Mouse (Mus musculus) gastrocnemius, adult 18-20 months (tissue): Measurements from ENCODE around the gene 1700007K13Rik. TPM values are rescaled to one million over a fixed set of nuclear protein-coding genes. Genes with fewer than 3 reads are reported as not detected.

ENCODE experiments used
- DNase-seq: peaks from one replicate; pipeline ENCODE4 v3.0.0; 2021; ENCODE audit warnings: low spot score
- total RNA-seq, 2 experiments: library from RNA; stranded (reverse); gene quantifications; 2 replicates each; pipeline ENCODE4 v1.2.3; 2021

1700007K13Rik gene
- total RNA-seq, 2 experiments from 2014 or later: not detected

DNA sequence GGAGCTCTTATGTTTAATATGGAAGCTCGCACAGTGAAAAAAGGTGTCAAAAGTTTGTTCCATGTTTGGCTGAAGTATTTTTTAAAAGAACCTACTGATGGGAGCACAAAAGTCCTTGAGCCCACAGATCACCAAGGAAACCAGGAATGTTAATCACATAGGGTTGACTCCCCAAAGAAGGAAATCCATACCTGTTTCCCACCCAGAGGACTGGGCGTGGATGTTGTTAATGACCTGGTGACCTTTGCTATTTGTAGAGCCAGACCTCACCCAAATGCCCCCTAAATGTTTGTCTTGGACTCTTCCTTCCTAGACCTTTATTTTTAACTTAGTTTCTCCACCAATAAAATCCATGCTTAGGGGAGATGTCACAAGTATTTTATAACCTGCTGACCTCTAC, 4.5 kb upstream of the 1700007K13Rik start:
- no peak for DNase-seq

DNA sequence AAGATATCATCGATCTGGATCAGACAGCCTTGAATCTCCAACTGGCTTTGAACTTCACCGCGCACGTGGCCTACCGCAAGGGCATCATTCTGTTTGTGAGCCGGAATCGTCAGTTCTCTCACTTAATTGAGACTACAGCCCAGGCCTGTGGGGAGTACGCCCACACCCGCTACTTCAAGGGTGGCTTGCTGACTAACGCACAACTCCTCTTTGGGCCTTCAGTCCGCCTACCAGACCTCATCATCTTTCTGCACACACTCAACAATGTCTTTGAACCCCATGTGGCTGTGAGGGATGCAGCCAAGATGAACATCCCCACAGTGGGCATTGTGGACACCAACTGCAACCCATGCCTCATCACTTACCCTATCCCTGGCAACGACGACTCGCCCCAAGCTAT, 3.3 kb upstream of the 1700007K13Rik start:
- DNase-seq: no peak

DNA sequence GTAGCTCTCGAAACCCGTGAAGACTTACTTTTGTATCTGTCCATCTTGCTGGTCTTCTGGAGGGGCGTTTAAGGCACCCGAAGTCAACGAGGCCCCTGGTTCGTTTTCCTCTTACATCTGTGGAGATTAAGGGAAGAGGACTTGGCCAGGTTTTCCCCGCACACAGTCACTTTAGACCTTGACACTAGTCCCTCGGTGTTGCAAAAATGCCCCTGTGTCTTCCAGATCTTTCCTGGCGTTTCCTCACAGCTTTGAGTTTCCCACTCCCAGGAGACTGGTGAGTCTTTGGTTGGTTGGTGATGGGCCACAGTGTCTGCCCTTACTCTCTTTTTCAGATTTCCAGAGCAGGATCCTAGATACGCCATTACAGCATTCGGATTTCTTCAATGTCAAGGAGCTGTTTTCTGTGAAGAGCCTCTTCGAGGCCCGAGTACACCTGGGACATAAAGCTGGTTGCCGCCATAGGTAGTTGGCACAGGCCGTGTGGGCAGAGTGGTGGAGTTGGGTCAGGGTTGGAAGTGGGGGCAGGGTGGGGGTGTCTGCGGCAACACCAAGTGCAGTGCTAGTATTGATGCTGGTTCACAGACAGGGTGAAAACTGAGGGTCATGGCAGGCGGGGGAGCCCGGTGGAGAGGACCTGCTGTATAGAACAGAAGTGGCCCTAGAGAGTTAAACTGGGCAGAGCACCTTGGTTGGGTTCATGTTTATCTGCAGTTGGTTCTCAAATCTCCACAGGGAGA, 2.5 kb upstream of the 1700007K13Rik start:
- DNase-seq: no peak

DNA sequence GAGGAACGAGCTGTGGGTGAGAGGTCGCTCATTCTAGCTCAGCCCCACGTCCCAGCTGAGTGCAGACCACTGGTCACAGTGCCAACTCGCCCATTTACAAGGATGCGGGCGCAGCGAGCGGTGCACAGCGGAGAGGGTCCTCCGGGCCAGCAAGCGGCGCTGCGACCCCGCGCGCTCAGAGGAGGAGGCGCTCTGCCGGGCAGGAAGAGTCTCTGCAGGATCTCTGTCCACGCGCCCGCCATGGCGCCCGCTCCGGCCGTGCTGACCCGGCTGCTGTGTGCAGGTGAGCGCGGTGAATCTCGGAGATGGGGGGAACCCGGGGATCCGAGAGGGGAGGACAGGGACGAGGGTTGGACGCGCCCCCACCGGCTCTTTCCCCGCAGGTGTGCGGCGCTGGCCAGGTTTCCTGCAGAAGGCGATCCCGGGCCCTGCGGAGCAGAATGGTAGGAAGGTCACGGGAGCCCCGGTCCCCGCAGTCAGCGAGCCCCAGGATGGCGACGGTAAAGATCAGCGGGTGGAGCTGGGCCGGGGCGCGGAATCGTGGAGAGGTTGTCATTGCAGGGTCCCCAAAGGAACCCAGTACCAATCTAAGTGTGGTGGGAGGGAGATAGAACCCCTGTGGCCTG, 1.8 kb upstream of the 1700007K13Rik start, which contains the start of gene Mrps2:
Gene Mrps2 (plus strand): TSS at position 207 of the 626 bp plus-strand sequence.
- DNase-seq: peak; percentile 77

DNA sequence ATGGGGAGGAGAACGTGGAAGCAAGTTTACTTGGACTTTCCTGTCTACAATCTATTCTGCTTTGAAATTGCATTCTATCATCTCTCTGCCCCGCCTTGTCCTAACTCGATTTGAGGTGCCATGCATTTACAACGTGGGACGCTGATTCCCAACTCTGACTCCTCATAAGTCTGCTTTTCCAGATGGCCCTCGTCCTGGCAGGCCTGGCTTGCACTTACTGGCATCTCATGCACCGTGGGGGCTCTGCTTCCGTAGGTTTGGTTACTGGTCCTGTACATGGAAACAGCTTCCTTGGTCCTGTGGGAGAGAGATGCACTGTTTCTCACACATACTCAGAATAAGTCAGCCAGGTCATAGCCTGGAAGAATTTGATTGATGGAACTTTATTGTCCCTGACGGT, 1.2 kb downstream of the 1700007K13Rik start:
- DNase-seq: no peak

DNA sequence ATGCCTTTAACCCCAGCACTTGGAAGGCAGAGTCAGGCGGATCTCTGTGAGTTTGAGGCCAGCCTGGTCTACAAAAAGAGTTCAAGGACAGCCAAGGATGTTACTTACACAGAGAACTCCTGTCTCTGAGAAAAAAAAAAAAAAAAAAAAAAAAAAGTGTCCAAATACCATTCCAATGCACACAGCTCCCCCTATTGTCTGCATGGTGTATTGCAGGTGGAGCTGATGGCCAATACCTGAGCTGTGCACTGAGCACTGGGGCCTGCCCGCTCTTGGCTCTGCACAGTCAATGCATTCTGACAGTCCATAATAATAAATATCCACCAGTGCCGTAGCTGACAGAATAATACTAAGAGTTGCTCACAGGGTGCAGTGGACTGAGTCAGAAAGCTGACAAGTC, 2.2 kb downstream of the 1700007K13Rik start:
- DNase-seq: peak; percentile 56

DNA sequence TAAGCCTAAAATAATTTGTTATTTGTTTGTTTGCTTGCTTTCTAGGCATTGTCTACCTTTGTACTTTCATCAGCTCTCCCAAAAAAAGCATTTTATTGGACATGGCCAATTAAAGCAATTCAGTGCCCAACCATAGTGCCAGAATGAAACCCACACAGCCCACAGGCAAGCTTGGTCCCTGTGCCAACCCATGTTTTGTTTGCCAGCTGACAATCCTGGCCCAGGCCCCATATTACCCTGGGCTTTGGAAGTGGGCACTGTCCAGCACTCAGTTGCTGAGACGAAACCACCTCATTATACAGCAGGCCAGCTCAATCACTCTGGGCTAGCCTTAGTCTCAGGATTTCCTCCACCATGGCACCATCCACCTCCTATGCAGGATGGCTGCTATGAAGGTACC, 9.5 kb downstream of the 1700007K13Rik start:
- no peak for DNase-seq

DNA sequence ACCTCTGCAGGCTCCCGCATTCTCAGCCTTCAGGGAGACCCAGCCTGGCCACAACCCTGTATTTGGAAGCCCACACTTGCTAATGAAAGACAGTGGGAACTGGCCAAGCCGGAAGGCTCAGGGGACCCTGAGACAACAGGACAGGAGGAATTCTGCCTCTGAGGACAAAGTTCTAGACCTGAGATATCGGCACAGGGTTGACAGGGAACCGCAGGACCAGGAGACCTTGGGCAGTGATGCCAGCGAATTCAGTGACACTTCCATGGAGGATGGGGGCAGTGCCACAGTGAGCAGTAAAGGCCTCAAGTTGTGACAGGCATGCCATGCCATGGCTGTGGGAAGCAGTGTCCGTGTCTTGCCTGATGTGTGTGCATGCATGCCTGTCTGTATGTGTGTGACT, 12.6 kb downstream of the 1700007K13Rik start:
- DNase-seq: no peak

DNA sequence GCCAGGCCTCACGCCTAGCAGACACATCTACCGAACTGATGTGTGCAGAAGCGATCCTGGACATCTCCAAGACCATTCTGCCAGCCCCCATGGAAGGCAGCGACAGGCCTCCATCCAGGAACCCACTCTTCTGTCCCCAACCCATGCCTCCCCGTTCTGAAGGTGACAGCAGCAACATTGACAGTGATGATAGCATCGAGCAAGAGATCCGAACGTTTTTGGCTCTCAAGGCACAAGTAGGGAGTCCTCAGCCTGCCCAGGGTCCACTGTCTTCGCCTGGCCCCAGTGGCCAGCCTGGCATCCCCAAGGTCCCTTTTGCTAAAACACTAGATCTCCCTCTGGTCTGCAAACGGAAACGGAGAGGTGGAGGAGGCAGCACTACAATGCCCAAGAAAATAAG, 14.5 kb downstream of the 1700007K13Rik start:
- no peak for DNase-seq

DNA sequence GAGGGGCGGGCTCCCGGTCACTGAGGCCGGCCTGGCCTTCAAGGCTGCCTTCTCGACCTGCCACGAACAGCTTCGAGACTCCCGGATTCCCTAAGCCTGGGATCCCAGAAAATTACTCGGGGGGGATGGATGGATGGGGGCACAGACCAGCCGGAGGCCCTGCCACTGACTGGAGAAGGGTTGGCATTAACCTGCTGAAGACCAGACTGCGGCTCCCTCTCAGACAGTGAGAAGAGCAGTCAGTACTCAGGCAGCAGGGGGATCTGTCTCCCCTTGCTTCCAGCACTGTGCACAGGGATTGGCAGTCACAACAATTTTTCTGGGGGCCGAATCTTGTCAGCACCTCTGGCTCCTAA, 18.8 kb downstream of the 1700007K13Rik start:
- DNase-seq: no peak

DNA sequence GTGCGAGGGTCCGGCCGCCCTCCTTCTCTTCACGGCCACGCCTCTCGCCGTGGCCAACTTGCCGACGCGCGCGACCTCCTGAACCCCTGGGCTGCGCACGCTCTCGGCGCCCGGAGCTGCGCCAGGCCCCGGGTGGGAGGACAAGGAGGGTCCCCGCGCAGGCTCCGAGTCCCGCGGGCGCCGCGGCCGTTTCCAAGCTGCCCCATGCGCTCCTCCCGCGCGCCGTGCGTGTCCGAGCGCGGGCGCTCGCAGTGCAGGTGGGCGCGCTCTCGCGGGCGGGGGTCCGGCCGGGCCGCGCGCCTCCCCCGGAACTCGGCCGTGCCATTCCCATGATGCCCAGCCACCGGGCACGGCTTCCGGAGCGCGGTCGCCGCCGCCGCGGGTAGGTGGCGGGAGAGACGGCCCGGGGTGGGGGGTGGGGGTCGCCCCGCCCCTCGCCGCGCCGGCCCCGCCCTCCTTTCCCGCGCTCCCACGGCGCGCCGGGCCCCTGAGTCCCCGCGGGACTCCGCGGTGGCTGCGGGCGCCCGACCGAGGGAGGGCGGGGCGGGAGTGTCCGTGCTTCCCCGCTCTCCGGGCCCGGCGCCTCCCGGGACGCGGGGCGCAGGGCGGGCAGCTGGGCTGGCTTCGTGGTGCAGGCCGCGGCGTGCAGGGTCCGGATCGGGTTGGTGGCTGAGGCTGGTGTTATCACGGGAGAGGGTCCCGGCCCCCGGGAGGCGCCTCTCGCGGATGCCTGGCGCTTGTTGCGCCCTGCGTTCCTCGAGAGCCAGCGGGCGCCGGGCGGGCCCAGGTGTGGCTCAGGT, 19.4 kb downstream of the 1700007K13Rik start, which contains the start of gene Ppp1r26:
Gene Ppp1r26 (plus strand): TSS at position 286 of the 800 bp plus-strand sequence.
- DNase-seq: no peak

DNA sequence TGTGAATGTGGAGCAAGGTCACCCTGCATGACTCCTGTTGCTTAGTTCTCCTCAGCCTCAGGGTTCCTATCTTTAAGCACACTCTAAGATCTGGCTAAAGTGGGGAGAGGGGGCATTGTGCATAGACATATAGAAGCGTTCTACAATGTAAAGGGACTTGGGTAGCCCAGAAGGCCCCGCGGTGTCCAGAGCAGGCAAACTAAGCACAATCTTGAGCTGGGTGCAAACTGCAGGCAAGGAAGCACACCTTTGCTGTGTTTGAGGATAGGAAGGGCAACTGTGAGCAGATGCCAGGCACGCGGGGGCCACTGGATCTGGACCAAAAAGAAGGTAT, 20.0 kb downstream of the 1700007K13Rik start:
- no peak for DNase-seq

DNA sequence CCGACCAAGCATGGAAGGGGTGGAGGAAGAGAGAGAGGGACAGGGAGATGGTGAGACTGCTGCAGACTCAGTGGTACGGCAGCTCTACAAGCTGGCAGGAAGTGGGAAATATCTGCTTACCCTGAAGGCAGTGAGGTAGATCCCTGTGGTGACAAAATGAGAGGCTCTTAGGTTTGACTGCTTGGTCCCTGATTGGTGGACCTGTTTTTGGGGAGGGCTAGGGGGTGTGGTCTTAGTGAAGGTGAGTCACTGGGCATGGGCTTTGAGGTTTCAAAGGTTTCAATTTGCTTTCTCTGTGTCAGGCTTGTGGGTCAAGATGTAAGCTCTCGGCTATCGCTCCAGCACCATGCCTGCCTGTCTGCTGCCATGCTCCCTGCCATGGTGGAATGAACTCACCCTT, 21.1 kb downstream of the 1700007K13Rik start:
- no peak for DNase-seq

DNA sequence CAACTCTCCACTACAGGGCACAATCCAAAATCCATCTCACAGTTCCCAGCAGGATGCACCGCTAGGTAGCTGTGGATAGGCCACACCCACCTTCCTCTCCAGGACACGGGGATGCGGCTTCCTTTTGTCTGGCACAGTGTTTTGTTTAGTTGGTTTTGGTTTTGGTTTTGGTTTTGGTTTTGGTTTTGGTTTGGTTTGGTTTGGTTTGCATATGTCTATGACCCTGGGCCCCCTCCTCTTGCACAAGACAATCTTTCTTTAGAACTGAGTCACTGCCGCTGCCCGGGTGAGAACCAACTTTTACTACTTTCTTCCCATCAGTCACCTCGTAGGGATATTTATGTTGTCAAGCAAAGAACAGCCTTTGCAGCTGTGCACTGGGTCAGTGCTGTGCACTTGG, 25.3 kb downstream of the 1700007K13Rik start:
- no peak for DNase-seq

DNA sequence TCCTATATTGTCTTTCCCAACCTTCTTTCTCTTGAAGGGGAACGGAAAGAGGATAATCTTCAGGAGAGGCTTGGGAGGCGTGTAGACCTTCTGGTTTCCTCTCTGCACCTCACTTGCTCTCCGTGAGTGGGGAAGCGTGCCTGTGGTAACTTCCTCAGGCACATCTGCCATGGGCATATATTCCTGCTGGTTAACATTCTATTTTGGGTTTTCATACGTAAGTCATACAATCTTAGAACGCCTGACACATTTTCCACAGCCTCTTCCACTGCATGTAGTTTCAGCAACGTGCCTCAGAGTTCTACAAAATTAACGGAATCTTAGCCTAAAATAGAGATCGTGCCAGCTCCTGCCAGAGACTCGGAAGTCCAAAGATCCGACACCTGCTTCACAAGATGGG, 30.7 kb downstream of the 1700007K13Rik start:
- DNase-seq: peak; percentile 14

DNA sequence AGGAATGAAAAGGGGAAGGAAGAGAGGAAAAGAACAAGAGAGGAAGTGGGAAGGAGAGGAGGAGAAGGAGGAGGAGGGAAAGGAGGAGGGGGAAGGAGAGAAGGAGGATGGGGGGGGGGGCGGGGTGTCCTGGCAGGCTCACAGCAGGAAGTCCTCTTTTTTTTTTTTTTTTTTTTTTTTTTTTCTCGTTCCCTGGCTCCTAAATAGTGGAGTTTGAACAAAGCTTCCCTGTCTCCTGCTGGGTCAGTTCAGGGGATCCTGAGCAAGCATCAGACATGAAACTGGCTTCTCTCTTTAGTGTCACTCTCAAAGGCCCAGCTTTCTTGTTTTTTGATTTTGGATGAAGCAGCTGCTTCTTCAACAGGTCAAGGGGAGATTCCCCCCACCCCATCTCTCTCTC, 32.6 kb downstream of the 1700007K13Rik start:
- no peak for DNase-seq

DNA sequence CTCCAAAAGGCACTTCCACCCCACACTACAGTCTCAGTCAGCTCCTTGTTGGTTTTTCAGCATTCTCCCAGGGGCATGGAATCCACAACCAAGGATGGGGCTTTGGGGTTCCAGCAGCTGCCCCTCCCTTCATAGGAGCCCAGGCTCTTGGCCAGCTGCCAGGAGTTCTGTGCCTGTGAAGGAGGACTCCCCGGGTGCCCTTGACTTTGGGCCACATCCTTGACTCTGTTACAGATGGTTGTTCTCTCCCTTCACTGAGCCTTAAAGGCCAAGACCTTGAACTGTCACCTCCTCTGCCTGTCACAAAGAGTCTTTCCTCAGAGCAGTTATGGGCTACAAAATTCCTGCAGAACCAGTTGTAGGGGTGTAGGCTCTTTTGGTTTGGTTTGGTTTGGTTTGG, 33.3 kb downstream of the 1700007K13Rik start:
- peak; percentile 10 for DNase-seq

DNA sequence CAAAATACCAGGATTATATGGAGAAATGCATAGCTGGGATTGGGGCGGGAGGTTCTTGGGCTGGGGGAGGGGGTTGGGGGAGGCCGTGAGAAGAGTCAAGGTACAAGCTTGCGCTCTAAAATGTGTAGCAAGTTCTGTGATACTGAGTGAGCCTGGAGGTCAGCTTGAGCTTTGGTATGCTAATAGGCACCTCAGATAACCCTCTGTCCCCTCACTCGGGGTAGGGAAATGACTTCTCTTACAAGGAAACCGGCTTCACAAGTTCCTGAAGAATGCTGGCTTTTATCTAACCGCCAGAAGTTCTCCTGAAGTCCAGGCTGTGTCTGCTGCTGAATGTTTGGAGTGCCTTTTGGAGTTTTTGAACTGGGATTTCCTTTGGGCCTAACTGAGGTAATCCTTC, 35.3 kb downstream of the 1700007K13Rik start:
- DNase-seq: no peak

DNA sequence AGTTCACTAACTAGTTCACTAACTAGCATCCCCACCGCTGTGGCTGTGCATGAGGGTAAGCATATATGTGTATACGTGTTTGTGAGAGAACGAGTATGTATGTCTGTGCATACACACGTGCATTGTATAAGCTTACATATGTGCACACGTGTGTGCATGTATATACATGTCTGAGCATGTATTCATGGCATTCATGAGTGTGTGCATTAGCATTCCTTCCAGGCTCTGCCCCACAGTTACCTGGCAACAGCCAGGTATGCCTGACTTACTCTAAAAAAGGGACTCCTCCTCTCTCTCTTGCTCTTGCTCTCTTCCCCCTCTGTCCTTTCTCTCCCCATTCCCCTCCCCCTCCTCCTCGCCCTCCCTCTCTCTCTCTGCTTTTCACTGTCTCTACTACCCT, 38.9 kb downstream of the 1700007K13Rik start:
- no peak for DNase-seq

DNA sequence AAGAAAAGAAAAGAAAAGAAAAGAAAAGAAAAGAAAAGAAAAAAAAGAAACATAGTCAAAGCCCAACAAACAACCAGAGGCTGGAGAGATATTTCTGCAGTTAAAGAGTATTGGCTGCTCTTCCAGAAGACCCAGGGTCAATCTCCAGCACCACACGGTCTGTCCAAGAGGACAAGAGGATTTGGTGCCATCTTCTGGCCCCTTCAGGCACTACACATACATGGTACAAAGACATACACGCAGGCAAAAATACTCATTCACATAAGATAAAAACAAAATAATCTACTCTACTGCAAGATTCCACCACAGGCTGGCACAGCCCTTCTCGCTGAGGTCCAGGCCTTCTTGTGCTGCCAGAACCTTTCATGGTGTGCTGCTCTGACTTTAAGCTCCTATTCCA, 43.0 kb downstream of the 1700007K13Rik start:
- DNase-seq: no peak

DNA sequence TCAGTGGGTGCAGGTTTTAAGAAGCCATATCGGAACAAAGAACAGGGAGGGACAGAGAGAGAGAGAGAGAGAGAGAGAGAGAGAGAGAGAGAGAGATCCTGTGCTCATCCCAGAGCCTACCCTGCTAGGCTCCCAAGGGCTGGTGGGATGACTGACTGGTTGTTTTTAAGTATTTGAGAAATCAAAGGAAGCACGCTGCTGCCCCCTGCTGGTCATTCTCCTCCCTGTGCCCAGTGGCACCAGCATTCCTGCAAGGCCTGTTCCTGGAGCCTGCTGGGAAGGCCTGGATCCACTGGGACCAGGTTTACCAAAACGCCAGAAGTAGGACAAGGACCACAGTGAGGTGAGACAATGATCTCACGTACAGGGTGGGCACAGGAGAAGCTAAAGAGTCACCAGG, 46.2 kb downstream of the 1700007K13Rik start:
- peak; percentile 78 for DNase-seq

DNA sequence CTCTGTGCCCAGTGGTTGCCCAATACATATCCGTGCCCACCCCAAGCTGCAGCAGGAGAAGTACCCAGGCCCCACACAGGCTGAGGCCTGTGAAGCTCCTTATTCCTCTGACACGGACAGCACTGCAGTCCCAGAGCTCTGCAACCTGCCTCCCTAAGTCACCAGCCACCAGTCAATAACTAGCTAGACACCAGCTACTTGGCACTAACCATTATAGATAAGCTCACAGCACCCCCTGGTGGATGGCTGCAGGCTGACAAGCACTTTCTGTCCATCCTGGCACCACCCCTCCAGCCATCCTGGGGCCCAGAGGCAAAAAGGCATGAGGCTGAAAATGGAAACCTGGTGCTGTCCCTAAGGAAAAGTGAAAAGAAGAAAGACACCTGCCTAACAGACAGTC, 48.1 kb downstream of the 1700007K13Rik start:
- DNase-seq: peak; percentile 84

DNA sequence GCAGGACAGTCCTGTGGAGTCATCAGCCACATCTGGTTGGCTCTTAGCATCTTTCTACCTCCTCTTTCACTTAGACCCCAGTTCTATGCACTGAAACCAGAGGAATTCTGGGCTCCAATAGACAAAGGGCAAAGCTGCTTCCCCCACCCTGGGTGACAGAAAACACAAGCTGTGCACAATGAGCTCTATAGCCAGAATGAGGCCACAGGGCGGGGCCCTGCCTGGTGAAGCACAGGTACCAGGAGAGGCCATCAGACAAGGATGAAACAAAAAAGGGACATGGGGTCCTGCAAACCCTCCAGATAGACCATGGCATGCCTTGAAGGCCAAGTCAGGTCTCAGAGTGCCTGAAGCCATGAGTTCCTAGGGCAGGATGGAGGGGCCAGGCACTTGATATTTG, 49.6 kb downstream of the 1700007K13Rik start:
- DNase-seq: no peak
